In genomic region chr9:96961006-96961405, GRCm38 (mm10) we compare ENCODE assay signal across 8 mouse cellular contexts. TPM values are rescaled to one million over a fixed set of nuclear protein-coding genes. Genes with fewer than 3 reads are reported as not detected.
DNase-seq lines count a peak whose midpoint lies in the region; ATAC-seq lines count a peak whose summit lies in the region.
"Had no signal": no experiment of that assay in that cellular context is flagged by ENCODE, and none has a peak within 500 bp of the region (broad histone marks: within the 10 kb centered on the region; RNA-seq: fewer than 3 reads in every experiment).

No protein-coding gene starts in this region.

- no peak overlapping the region for H3K4me2 ChIP-seq in hindbrain, embryonic 14.5 days (replicated peaks)
- no peak overlapping the region for H3K4me2 ChIP-seq in hindbrain, embryonic 13.5 days
- H3K4me2 ChIP-seq: embryonic facial prominence, embryonic 15.5 days had no signal

- H3K9me3 ChIP-seq in hindbrain, embryonic 14.5 days (ENCODE audit: control insufficient read depth, low read length) = no peaks in the 10 kb centered on the region
- no peaks in the 10 kb centered on the region for H3K9me3 ChIP-seq in hindbrain, embryonic 13.5 days
- H3K9me3 ChIP-seq: embryonic facial prominence, embryonic 15.5 days had no signal

- no peak overlapping the region for H3K4me3 ChIP-seq in hindbrain, embryonic 14.5 days (replicated peaks; ENCODE audit: low read length)
- H3K4me3 ChIP-seq in hindbrain, embryonic 13.5 days = no peak overlapping the region
- H3K4me3 ChIP-seq: embryonic facial prominence, embryonic 15.5 days had no signal

- no peak overlapping the region for H3K9ac ChIP-seq in hindbrain, embryonic 14.5 days
- H3K9ac ChIP-seq in hindbrain, embryonic 13.5 days = no peak overlapping the region
- H3K9ac ChIP-seq: embryonic facial prominence, embryonic 15.5 days had no signal

- no peaks in the 10 kb centered on the region for H3K36me3 ChIP-seq in hindbrain, embryonic 14.5 days (replicated peaks; ENCODE audit: control insufficient read depth, insufficient read depth)
- H3K36me3 ChIP-seq in hindbrain, embryonic 13.5 days = peaks cover 4% of the 10 kb centered on the region; the same call in 1 of the 2 replicates
- H3K36me3 ChIP-seq: embryonic facial prominence, embryonic 15.5 days had no signal

- ATAC-seq in hindbrain, embryonic 14.5 days (ENCODE audit: low FRiP score) = no peak
- no peak for ATAC-seq in hindbrain, embryonic 13.5 days (ENCODE audit: low FRiP score)
- ATAC-seq in hematopoietic stem cell, adult 5-6 weeks (replicated peaks in 1 of 2; ENCODE audit: insufficient read depth in 1 of 2, low FRiP score in 2 of 2, low TSS enrichment in 1 of 2, low read depth in 1 of 2, poor library complexity in 2 of 2, severe bottlenecking in 2 of 2) = peak; percentile 54 to 58; a peak in 2 of 4 replicates

- no peaks in the 10 kb centered on the region for H3K27me3 ChIP-seq in hindbrain, embryonic 14.5 days (ENCODE audit: control insufficient read depth, insufficient read depth, low read length)
- H3K27me3 ChIP-seq in hindbrain, embryonic 13.5 days = no peaks in the 10 kb centered on the region
- H3K27me3 ChIP-seq: embryonic facial prominence, embryonic 15.5 days had no signal

- H3K27ac ChIP-seq in hindbrain, embryonic 14.5 days = no peak overlapping the region
- no peak overlapping the region for H3K27ac ChIP-seq in hindbrain, embryonic 13.5 days
- H3K27ac ChIP-seq: embryonic facial prominence, embryonic 15.5 days had no signal

- 59% methylated on average over 7 of the region's 7 CpGs for WGBS in hindbrain, embryonic 14.5 days
- WGBS in hindbrain, embryonic 13.5 days = 67% methylated on average over 7 of the region's 7 CpGs

- peaks cover 23% of the 10 kb centered on the region for H3K4me1 ChIP-seq in hindbrain, embryonic 14.5 days (replicated peaks; ENCODE audit: control insufficient read depth, insufficient read depth, low read length)
- H3K4me1 ChIP-seq in hindbrain, embryonic 13.5 days (replicated peaks) = peaks cover 61% of the 10 kb centered on the region

- peak; percentile 75 for DNase-seq in hindbrain, embryonic 14.5 days (ENCODE audit: low spot score)
- DNase-seq in B cell, adult 2 months = peak; percentile 12
- DNase-seq in ES-CJ7 (ENCODE audit: low read depth, low spot score) = peak; percentile 74
- DNase-seq in lung, postnatal 10 days = peak; percentile 56
- no peak for DNase-seq in spleen, postnatal 14 days (ENCODE audit: low spot score in 2 of 2)

RNA-seq across cellular contexts. Expression of gene Spsb4, which starts 57.6 kb away (rescaled TPM):
- 26.6 and 34.0 TPM in 2 replicates for polyA plus RNA-seq in hindbrain, embryonic 14.5 days (2014; fragmentation: Nextera tagmentation; extraction: Ambion mirVana)
- polyA plus RNA-seq in hindbrain, embryonic 13.5 days (2015; fragmentation: Nextera tagmentation; extraction: Ambion mirVana) = 50.3 and 52.3 TPM in 2 replicates
- total RNA-seq in hematopoietic stem cell, adult 5-6 weeks (2017) = 2.0 and 3.7 TPM in 2 replicates

Comparison
In these comparisons a context has a peak if more than half of its experiments do, and no peak if none do; other contexts are left out.
1. ATAC-seq: peak in hematopoietic stem cell, adult 5-6 weeks (2 of 2); none in hindbrain, embryonic 14.5 days (single experiment) and hindbrain, embryonic 13.5 days (single experiment).
2. DNase-seq: peak in hindbrain, embryonic 14.5 days (single experiment), B cell, adult 2 months (2 of 2), ES-CJ7 (single experiment) and lung, postnatal 10 days (single experiment); none in spleen, postnatal 14 days (0 of 2).